Mouse (Mus musculus) ES-E14 (cell line): ENCODE data around the gene Scn2a.

ENCODE experiments used
- CHD2 ChIP-seq: IDR thresholded peaks from 2 replicates; pipeline ENCODE4 v1.6.1; 2014; ENCODE audit warnings: mild to moderate bottlenecking, low read depth, low read length, inconsistent platforms
- HCFC1 ChIP-seq: IDR thresholded peaks from 2 replicates; pipeline ENCODE4 v1.6.1; 2012; ENCODE audit warnings: low read length, inconsistent platforms, borderline replicate concordance; ENCODE audit not compliant: insufficient read depth
- MAFK ChIP-seq: IDR thresholded peaks from 2 replicates; pipeline ENCODE4 v1.6.1; 2014; ENCODE audit warnings: mild to moderate bottlenecking, low read depth, low read length, inconsistent platforms; ENCODE audit not compliant: insufficient read depth
- ZC3H11A ChIP-seq: IDR thresholded peaks from 2 replicates; pipeline ENCODE4 v1.6.1; 2012; ENCODE audit warnings: low read depth, mild to moderate bottlenecking, inconsistent platforms, low read length, borderline replicate concordance
- ZNF384 ChIP-seq: IDR thresholded peaks from 2 replicates; pipeline ENCODE4 v1.6.1; 2012; ENCODE audit warnings: low read depth, low read length, inconsistent platforms

GRCm38 (mm10) chr2:65722219-65722800 is 101.7 kb downstream of the Scn2a start:
- TF ChIP-seq ZC3H11A (no peak), ZNF384 (no peak), HCFC1 (no peak), MAFK (no peak), CHD2 (no peak)
